Mouse (Mus musculus) ES-E14 (cell line): ENCODE data around the gene Stat6.

Experiments used
- CHD2 ChIP-seq: IDR thresholded peaks from 2 replicates; pipeline ENCODE4 v1.6.1; 2014; ENCODE audit warnings: mild to moderate bottlenecking, low read depth, low read length, inconsistent platforms
- ZC3H11A ChIP-seq: IDR thresholded peaks from 2 replicates; pipeline ENCODE4 v1.6.1; 2012; ENCODE audit warnings: low read depth, mild to moderate bottlenecking, inconsistent platforms, low read length, borderline replicate concordance

DNA sequence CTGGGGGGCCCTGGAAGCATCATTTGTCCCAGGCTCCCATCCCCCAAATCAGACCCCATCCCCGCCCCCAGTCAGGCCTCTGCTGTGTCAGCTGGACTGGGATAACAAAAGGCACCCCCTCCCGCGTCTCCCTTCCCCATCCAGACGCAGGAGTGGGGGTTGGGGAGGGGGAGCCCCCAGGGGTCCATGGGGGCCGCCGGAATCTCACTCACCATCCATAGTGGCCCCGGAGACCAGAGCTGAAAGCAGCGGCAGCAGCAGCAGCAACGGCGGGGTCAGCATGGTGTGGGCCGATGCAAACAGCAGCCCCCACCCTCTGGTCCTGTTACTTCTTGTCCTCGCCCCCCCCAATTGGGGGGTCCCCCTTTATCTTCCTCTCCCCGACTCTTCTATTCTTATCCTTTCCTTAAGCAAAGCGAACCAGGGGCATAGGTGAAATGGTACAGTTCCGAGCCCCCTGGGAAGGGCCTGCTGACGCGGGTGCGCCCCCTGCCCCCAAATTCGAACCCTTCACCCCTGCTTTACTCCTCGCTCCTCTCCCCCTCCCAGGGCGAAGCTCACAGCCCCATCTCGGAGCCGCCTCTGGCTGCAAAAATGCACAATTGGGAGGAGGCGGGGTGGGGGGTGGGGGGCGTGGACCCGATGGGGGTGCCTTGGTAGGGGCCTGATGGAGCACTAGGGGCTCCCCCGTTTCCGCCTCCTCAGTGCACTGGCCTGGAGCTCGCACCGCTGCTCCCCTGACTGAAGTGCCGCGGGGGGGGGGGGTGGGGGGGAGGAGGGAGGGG is 22.2 kb upstream of the Stat6 start, which contains the start of gene Lrp1:
- TF ChIP-seq CHD2 (no peak), ZC3H11A (no peak)
